In the genomic region with DNA sequence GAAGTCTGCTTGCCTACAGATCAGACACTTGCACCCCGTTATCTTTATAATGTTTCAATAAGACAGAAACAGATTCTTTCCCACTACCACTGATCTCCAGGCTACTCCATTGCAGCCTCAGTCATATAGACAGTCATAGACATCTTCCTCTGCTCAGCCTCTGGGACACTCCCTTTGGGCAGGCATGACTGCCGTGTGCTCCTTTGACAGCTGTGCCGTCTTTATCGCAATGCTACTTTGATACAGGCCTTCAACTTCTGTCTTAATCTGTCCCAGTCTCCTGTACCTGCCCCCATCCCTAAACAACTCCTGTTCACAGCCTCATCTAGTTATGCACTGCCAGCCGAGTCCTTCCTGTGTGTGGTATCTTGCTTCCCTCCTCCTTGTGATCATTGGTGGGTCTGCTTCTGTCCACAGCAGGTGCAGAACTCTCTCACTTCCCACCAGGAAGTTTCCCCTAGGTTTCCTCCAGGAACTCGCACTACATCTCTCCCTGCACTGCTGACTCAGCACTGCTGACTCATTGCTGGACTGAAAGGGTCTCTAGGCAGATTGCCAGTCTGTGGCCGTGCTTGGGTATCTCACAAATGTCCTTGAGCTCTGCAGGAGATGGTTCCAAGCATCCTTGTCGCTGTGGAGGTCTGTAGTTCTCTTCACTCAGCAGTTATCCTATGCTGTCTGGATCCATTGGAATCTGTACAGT, we compare ENCODE assay signal across 13 mouse cellular contexts. TPM values are rescaled to one million over a fixed set of nuclear protein-coding genes. Genes with fewer than 3 reads are reported as not detected.
A peak's percentile ranks its signal among the peaks of the same experiment; 100 is the strongest.
DNase-seq lines count a peak whose midpoint lies in the region; ATAC-seq and TF ChIP-seq lines count a peak whose summit lies in the region.
"Had no signal": no experiment of that assay in that cellular context is flagged by ENCODE, and none has a peak within 500 bp of the region (broad histone marks: within the 10 kb centered on the region; RNA-seq: fewer than 3 reads in every experiment).

No protein-coding gene starts in this region.

- 78% methylated on average over 8 of the region's 8 CpGs for WGBS in hindbrain, embryonic 14.5 days
- 82% methylated on average over 8 of the region's 8 CpGs for WGBS in hindbrain, embryonic 12.5 days
- WGBS in liver, embryonic 13.5 days (ENCODE audit: insufficient replicate concordance): 33% methylated on average over 8 of the region's 8 CpGs

- no peaks in the 10 kb centered on the region for H3K9me3 ChIP-seq in hindbrain, embryonic 14.5 days (ENCODE audit: control insufficient read depth, low read length)
- H3K9me3 ChIP-seq in hindbrain, embryonic 12.5 days (replicated peaks): no peaks in the 10 kb centered on the region
- H3K9me3 ChIP-seq in G1E (replicated peaks): no peaks in the 10 kb centered on the region
- no peaks in the 10 kb centered on the region for H3K9me3 ChIP-seq in liver, embryonic 13.5 days (replicated peaks)
- H3K9me3 ChIP-seq: embryonic facial prominence, embryonic 12.5 days; kidney, embryonic 15.5 days; limb, embryonic 12.5 days; neural tube, embryonic 15.5 days had no signal

- no peak for TF ChIP-seq CTCF in G1E (IDR thresholded peaks at IDR 0.05; ENCODE audit: low read depth, low read length)
- TF ChIP-seq CTCF in gastrocnemius, adult 2 months (IDR thresholded peaks at IDR 0.05): no peak

- H3K4me1 ChIP-seq in hindbrain, embryonic 14.5 days (replicated peaks; ENCODE audit: control insufficient read depth, insufficient read depth, low read length): peaks cover 11% of the 10 kb centered on the region
- peaks cover 21% of the 10 kb centered on the region for H3K4me1 ChIP-seq in hindbrain, embryonic 12.5 days
- peaks cover 57% of the 10 kb centered on the region for H3K4me1 ChIP-seq in G1E (ENCODE audit: insufficient read depth, low read depth, low read length)
- peaks cover 41% of the 10 kb centered on the region for H3K4me1 ChIP-seq in liver, embryonic 13.5 days (replicated peaks)

- 0 out of 2 replicates have a peak, but pooled peaks have one; percentile 28 for ATAC-seq in hindbrain, embryonic 14.5 days (ENCODE audit: low FRiP score)
- no peak for ATAC-seq in hindbrain, embryonic 12.5 days (ENCODE audit: low FRiP score)
- ATAC-seq in G1E (ENCODE audit: extremely low read depth, insufficient number of reproducible peaks, low FRiP score, poor library complexity, severe bottlenecking): peak; percentile 12
- peak; percentile 65; the same call in 1 of the 2 replicates for ATAC-seq in liver, embryonic 13.5 days (ENCODE audit: low read depth)
- ATAC-seq: forebrain, postnatal 0 days had no signal

- DNase-seq in hindbrain, embryonic 14.5 days (ENCODE audit: low spot score): peak; percentile 64
- DNase-seq in A20 (ENCODE audit: low read depth, low spot score) (peak; percentile 49), G1E (ENCODE audit: low spot score) (no peak)
- peak; percentile 8 for DNase-seq in liver, embryonic 13.5 days
- no peak for DNase-seq in gastrocnemius, postnatal 25 days
- no peak for DNase-seq in gastrocnemius, adult 2 months
- DNase-seq: forebrain, postnatal 0 days had no signal

- no peaks in the 10 kb centered on the region for H3K27me3 ChIP-seq in hindbrain, embryonic 14.5 days (ENCODE audit: control insufficient read depth, insufficient read depth, low read length)
- H3K27me3 ChIP-seq in hindbrain, embryonic 12.5 days: no peaks in the 10 kb centered on the region
- H3K27me3 ChIP-seq in G1E (ENCODE audit: insufficient read depth, low read length): no peaks in the 10 kb centered on the region
- H3K27me3 ChIP-seq in liver, embryonic 13.5 days: no peaks in the 10 kb centered on the region
- H3K27me3 ChIP-seq: embryonic facial prominence, embryonic 12.5 days; kidney, embryonic 15.5 days; limb, embryonic 12.5 days; neural tube, embryonic 15.5 days had no signal

- no peak overlapping the region for H3K4me2 ChIP-seq in hindbrain, embryonic 14.5 days (replicated peaks)
- H3K4me2 ChIP-seq in hindbrain, embryonic 12.5 days (replicated peaks): no peak overlapping the region
- H3K4me2 ChIP-seq in liver, embryonic 13.5 days: no peak overlapping the region
- H3K4me2 ChIP-seq: embryonic facial prominence, embryonic 12.5 days; kidney, embryonic 15.5 days; limb, embryonic 12.5 days; midbrain, embryonic 11.5 days; neural tube, embryonic 15.5 days had no signal

- intact Hi-C loops in gastrocnemius, adult 2 months (cut with DNase I): no loop called here

- H3K9ac ChIP-seq in hindbrain, embryonic 14.5 days: no peak overlapping the region
- H3K9ac ChIP-seq in hindbrain, embryonic 12.5 days: no peak overlapping the region
- H3K9ac ChIP-seq in liver, embryonic 13.5 days: no peak overlapping the region
- H3K9ac ChIP-seq: embryonic facial prominence, embryonic 12.5 days; forebrain, postnatal 0 days; kidney, embryonic 15.5 days; limb, embryonic 12.5 days; neural tube, embryonic 15.5 days had no signal

- H3K27ac ChIP-seq in hindbrain, embryonic 14.5 days: no peak overlapping the region
- H3K27ac ChIP-seq in hindbrain, embryonic 12.5 days: no peak overlapping the region
- no peak overlapping the region for H3K27ac ChIP-seq in liver, embryonic 13.5 days
- no peak overlapping the region for H3K27ac ChIP-seq in gastrocnemius, adult 2 months
- H3K27ac ChIP-seq: embryonic facial prominence, embryonic 12.5 days; kidney, embryonic 15.5 days; limb, embryonic 12.5 days had no signal

- no peak overlapping the region for H3K4me3 ChIP-seq in hindbrain, embryonic 14.5 days (replicated peaks; ENCODE audit: low read length)
- no peak overlapping the region for H3K4me3 ChIP-seq in hindbrain, embryonic 12.5 days
- H3K4me3 ChIP-seq in G1E (ENCODE audit: low read depth, low read length): no peak overlapping the region; the same call in 1 of the 2 replicates
- no peak overlapping the region for H3K4me3 ChIP-seq in liver, embryonic 13.5 days (replicated peaks)
- H3K4me3 ChIP-seq in gastrocnemius, adult 2 months: no peak overlapping the region
- H3K4me3 ChIP-seq: embryonic facial prominence, embryonic 12.5 days; kidney, embryonic 15.5 days; limb, embryonic 12.5 days; neural tube, embryonic 15.5 days had no signal

- H3K36me3 ChIP-seq in hindbrain, embryonic 14.5 days (replicated peaks; ENCODE audit: control insufficient read depth, insufficient read depth): no peaks in the 10 kb centered on the region
- H3K36me3 ChIP-seq in hindbrain, embryonic 12.5 days: no peaks in the 10 kb centered on the region
- peaks cover 73% of the 10 kb centered on the region for H3K36me3 ChIP-seq in G1E (replicated peaks)
- H3K36me3 ChIP-seq in liver, embryonic 13.5 days: no peaks in the 10 kb centered on the region
- H3K36me3 ChIP-seq: embryonic facial prominence, embryonic 12.5 days; kidney, embryonic 15.5 days; limb, embryonic 12.5 days; neural tube, embryonic 15.5 days had no signal

RNA-seq across cellular contexts. Expression of gene Fyn, which starts 43.4 kb away (rescaled TPM):
- 105 and 112 TPM in 2 replicates for polyA plus RNA-seq in hindbrain, embryonic 14.5 days (2014; fragmentation: Nextera tagmentation; extraction: Ambion mirVana)
- polyA plus RNA-seq in hindbrain, embryonic 12.5 days (2016; fragmentation: Nextera tagmentation; extraction: Ambion mirVana): 64.8 and 67.9 TPM in 2 replicates
- total RNA-seq in G1E (2014; fragmentation: Nextera tagmentation) (91.4 and 101 TPM in 2 replicates), G1E (2017) (125 and 127 TPM in 2 replicates)
- 88.6 and 89.7 TPM in 2 replicates for polyA plus RNA-seq in G1E (2012)
- polyA plus RNA-seq in liver, embryonic 13.5 days (2015; fragmentation: Nextera tagmentation; extraction: Ambion mirVana): 6.5 and 7.6 TPM in 2 replicates
- total RNA-seq in gastrocnemius, postnatal 25 days (2021): 1 to 10 TPM; 7.1 to 9.8 TPM
- 10 to 100 TPM in 1 of 2 experiments, 1 to 10 TPM in 1; 7.3 to 12.0 TPM for total RNA-seq in gastrocnemius, adult 2 months (2021)

Comparison
In these comparisons a context has a peak if more than half of its experiments do, and no peak if none do; other contexts are left out.
1. DNase-seq: peak in hindbrain, embryonic 14.5 days (single experiment), A20 (single experiment) and liver, embryonic 13.5 days (single experiment); none in G1E (single experiment), gastrocnemius, postnatal 25 days (single experiment) and gastrocnemius, adult 2 months (single experiment).